Mouse (Mus musculus) retina, postnatal 1 day (tissue): Measurements from ENCODE around the gene Heatr3.
"Not testable (repeated sequence)": the region's sequence is repeated elsewhere in the genome, so short reads cannot be mapped to it uniquely, and the experiment has no call there.

Source experiments
- DNase-seq: peaks from one replicate; pipeline ENCODE4 v3.0.0-alpha.2; 2012

Gene Heatr3

DNA sequence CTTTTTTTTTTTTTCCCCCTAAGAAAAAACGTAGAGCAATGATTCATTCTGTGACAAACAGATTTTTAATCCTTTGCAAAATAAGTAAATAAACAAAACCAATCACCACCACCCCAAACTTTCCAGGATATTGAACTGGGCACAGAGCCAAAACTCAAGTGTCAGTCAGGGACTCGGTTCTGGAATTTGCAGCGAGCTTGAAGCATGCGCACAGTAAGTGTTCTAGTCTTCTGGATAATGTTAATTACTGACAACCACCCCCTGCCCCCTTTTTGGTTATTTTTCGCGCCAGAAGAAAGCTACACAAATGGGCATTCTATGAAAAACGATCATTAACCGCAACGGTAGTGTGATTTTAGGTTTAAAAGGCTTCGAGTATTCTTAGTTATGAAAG, 60.9 kb downstream of the Heatr3 start:
- DNase-seq, result peak; percentile 70

DNA sequence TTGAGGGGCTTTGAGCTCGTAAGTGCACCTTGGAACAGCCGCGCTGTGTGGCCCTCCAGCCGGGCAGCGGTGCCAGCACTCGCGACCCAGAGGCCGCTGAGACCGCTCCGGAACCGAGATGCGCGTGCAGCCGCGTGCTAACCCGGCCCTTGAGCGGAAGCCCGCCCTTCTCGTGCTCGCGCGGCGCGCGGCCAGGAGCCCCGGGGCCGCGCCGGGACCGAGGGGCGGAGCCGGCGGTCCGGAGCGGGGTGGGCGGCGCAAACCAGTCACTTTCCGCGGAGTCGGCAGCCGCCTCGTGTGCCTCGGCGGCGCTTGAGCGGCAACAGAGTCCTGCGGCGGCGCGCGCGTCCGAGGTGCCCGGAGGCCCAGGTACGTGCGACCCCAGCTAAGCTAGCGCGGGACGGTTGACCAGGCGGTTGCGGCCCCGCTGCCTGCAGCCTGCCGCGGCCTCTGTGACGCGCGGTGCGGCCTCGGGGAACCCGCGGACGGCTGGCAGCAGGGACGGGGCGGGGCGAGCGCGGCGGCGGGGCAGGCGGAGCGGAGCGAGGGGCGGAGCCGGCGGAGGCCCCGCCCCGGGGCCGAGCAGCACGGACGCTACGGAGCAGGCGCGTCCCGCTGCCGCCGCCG, 61.4 kb downstream of the Heatr3 start, which contains the start of gene Tent4b:
Tent4b (plus strand) TSS at position 269 of the 627 bp plus-strand sequence.
- peak; percentile 92 for DNase-seq

GRCm38 (mm10) chr8:88199700-88200601, 62.3 kb downstream of the Heatr3 start:
- peak; percentile 64 for DNase-seq

DNA sequence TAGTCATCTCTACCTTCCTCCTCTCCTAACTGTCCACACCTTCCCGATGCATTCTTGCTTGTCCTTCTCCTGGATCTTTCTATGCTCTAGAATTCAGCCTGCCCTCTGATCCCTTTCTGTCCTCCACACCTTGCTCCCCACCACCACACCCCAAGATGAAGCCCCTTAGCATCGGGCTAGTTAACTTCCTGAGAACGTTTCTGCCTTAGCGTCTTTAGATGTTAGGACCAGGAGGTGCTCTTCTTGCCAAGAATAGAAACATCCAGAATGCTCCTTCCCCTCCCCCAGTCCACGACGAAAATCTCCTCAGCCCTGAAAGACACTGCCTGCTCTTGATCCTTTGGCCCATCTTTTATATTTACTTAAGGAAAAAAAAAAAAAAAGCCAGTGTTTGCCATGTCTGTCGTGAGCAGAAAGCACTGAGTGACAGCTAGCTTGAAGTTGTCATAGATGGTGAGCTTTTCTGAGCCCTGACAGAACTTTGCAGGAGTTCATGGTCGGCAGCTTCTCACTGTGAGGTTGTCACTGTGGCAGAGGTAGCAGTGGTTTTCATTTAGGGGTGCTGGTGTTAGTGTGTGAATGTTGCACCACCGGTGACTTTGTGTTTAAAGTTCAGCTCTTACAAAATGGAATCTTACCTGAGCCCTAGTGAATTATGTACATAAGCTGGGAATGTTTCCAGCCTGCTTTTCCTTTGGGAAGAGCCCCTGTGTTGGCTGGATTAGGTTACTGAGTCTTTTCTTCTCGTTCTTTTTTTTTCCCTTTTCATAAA, 63.3 kb downstream of the Heatr3 start:
- DNase-seq, result peak; percentile 17

DNA sequence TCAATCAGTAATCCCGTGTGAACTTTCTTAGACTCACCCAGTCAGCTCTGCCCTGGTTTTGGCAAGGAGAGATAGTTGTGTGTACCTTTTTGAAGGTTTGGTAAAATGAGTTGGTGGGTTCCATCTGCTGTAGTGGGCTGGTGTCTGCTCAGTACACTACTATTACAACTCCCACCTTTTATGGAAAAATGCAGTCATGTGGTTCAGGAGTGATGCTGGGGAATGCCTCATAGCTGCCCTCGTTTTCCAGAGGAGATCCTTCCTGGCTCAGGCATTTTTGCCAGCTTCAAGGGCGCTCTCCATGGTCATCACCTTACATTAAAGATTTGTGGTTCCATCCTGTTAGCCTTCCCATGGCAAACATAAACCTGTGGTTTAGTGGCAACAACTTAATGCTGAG, 64.0 kb downstream of the Heatr3 start:
- no peak for DNase-seq

DNA sequence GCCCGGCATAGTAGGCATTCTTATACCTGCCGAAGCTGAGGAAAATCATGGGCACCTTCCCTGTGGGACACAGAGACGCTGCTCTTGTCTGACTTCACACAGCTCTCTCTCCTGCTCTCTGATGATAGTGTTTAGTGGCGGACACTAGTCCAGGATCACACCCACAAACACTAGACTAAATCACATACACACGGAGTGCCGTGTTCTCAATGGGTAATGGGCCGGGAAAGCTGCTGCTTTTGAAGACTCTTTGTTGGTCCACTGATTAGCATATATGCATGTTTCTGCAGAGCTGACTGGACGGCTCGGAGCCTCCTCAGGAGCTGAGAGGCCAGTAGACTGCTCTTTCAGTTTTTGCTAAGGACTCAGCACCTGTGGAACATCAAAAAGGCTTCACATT, 68.4 kb downstream of the Heatr3 start:
- no peak for DNase-seq

- no peak for DNase-seq
These were observed 69.6 kb downstream of the Heatr3 start for GRCm38 (mm10) chr8:88207121-88207821.

DNA sequence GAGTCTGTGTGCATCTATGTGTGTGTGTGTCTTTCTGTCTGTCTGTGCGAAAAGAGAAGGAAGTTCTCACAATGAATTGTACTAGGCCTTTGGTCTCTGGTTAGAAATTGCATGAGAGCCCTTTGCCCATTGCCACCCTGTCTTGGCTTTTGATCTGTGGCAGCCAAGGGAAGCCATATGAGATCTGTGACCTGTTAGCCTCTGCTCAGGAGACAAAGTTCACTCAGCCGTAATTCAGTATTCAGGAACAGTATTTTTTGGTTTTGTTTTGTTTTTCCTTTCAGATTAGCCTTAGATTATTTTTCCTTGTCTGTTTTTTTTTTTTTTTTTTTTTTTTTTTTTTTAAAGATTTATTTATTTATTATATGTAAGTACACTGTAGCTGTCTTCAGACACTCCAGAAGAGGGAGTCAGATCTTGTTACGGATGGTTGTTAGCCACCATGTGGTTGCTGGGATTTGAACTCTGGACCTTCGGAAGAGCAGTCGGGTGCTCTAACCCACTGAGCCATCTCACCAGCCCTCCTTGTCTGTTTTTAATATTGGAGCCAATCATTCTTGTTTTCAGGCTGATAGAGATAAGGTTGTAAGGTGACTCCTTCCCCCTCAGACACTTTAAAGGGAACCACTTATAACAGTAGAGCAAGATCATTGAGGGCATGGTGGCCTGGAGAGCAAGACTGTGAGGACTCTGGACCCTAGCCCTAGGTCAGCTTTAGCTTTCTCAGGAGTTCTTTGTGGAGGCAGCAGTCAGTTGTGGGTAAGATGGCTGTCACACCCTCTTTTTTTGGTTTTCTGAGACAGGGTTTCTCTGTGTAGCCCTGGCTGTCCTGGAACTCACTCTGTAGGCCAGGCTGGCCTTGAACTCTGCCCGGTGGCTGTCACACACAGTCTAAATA, 72.5 kb downstream of the Heatr3 start:
- not testable (repeated sequence) for DNase-seq

DNA sequence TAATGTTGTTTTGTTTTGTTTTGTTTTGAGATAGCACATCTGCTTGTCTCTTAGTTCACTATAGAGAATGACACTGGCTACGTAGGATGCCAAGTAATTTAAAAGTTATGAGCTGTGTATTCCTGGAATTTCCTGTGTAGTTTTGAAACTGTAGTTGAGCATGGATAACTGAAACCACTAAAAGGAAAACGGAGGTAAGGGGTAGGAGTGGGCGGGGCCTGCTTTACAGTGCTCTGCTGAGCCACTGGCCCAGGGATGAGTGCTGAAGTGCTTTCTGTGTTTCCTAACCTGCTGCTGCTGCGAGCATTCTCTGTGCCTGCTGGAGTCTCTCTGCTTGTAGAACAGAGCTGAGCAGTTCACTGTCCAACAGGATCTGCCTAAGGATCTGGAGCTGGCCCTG, 83.7 kb downstream of the Heatr3 start:
- no peak for DNase-seq
